Mouse (Mus musculus) c-Kit-positive CD71-positive TER-119-negative erythroid progenitor cells, embryonic 14.5 days (primary cell): ENCODE data around the gene Cltc.

ENCODE experiments used
- DNase-seq: peaks from one replicate; pipeline ENCODE4 v3.0.0-alpha.2; 2013; ENCODE audit warnings: low read depth

Cltc gene

DNA sequence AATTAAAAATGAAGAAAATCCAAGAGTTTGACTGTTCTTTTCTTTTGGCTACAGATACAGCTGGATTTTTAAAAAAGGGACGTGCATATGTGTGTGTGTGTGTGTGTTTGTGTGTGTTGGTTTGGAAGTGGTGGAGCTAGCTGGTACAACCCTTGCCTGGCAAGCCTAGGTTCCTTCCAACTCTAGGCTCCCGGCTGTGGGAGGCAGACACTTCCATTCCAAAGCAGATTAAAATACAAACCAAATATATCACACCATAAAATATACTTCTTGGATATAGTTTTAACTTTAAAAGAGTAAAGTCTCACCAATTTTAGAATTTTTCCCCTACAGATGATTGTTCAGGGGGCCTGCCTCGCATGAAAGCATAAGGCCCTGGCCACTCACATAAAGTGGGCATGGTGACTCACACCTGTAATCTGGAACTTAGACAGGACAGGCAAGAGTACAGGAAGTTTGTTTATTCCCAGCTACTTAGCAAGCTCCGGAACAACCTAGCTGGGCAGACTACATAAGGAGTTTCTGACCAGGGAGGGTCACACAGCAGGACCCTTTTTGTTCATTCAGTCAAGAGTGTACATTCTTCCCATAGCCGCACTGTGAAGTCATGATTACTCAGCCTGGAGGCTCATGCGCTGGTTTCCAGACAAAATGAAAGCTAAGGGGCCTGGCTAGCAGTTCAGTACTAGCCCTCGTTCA lies 111.1 kb downstream of the Cltc start:
- no peak for DNase-seq

GRCm38 (mm10) chr11:86644553-86644952 lies 112.8 kb downstream of the Cltc start:
- no peak for DNase-seq
